Mouse (Mus musculus) limb, embryonic 11.5 days (tissue): ENCODE data around the gene Ankrd35. TPM values are rescaled to one million over a fixed set of nuclear protein-coding genes. Genes with fewer than 3 reads are reported as not detected.

Experiments
- ATAC-seq: fragments of 200-750 bp; cut with Nextera tagmentation; 2 replicates; pipeline ENCODE4 v1.8.0; 2017; ENCODE audit warnings: low read depth; ENCODE audit not compliant: insufficient number of reproducible peaks, low FRiP score, low TSS enrichment
- DNase-seq: peaks from one replicate; pipeline ENCODE4 v3.0.0-alpha.2; 2015; ENCODE audit warnings: low spot score
- H3K27ac ChIP-seq: fragments of 300-500 bp; sonication (generic); replicated peaks from 2 replicates; pipeline ENCODE4 v1.5.1; 2014; ENCODE audit warnings: low read depth, mild to moderate bottlenecking, low read length
- H3K27me3 ChIP-seq: fragments of 300-500 bp; sonication (generic); 2 replicates; pipeline ENCODE4 v1.6.1; 2014; ENCODE audit warnings: mild to moderate bottlenecking, low read length, mixed read lengths; ENCODE audit not compliant: control insufficient read depth, insufficient read depth
- H3K36me3 ChIP-seq: fragments of 300-500 bp; sonication (generic); 2 replicates; pipeline ENCODE4 v1.6.1; 2014; ENCODE audit warnings: mild to moderate bottlenecking, low read length, moderate library complexity, mixed read lengths; ENCODE audit not compliant: control insufficient read depth, insufficient read depth
- H3K4me1 ChIP-seq: fragments of 300-500 bp; sonication (generic); 2 replicates; pipeline ENCODE4 v1.6.1; 2014; ENCODE audit warnings: low read length, mixed read lengths; ENCODE audit not compliant: control insufficient read depth, insufficient read depth
- H3K4me2 ChIP-seq: fragments of 300-500 bp; sonication (generic); 2 replicates; pipeline ENCODE4 v1.6.1; 2014; ENCODE audit warnings: low read depth, mild to moderate bottlenecking, moderate library complexity; ENCODE audit not compliant: severe bottlenecking
- H3K4me3 ChIP-seq: fragments of 300-500 bp; sonication (generic); 2 replicates; pipeline ENCODE4 v1.5.1; 2014; ENCODE audit warnings: low read depth, low read length
- H3K9ac ChIP-seq: fragments of 300-500 bp; sonication (generic); 2 replicates; pipeline ENCODE4 v1.6.1; 2014; ENCODE audit warnings: mild to moderate bottlenecking, low read length
- H3K9me3 ChIP-seq: fragments of 300-500 bp; sonication (generic); 2 replicates; pipeline ENCODE4 v1.6.1; 2016; ENCODE audit warnings: low read length; ENCODE audit not compliant: control insufficient read depth
- WGBS: fragments of 180-500 bp; shearing (Covaris S2); extraction: QIAGEN DNeasy Blood & Tissue Kit; methylation state at CpG from one replicate; pipeline ENCODE4 v1.1.7; 2014; 5-methylcytosine and 5-hydroxymethylcytosine counted together
- polyA plus RNA-seq: library from polyadenylated mRNA; unstranded; fragments of >200 nt; fragmentation: Nextera tagmentation; extraction: Ambion mirVana; gene quantifications from 2 replicates; pipeline ENCODE4 v1.2.1, GENCODE M21; 2014

Gene Ankrd35
- polyA plus RNA-seq, 1 experiment from 2014 or later = 0.31 TPM

- 72% methylated on average over 11 of the region's 11 CpGs for WGBS
- Histone ChIP-seq H3K27ac (no peak overlapping the region), H3K36me3 (peaks cover 9% of the 10 kb centered on the region), H3K4me3 (no peak overlapping the region), H3K27me3 (no peaks in the 10 kb centered on the region), H3K9me3 (no peaks in the 10 kb centered on the region), H3K4me2 (no peak overlapping the region), H3K9ac (no peak overlapping the region), H3K4me1 (0 out of 2 replicates have a peak, but pooled peaks cover 2% of the 10 kb centered on the region)
- DNase-seq (peak; percentile 47), ATAC-seq (no peak)
These were observed 34.8 kb downstream of the Ankrd35 start for GRCm38 (mm10) chr3:96704778-96705177.

GRCm38 (mm10) chr3:96706217-96706616 is 36.3 kb downstream of the Ankrd35 start:
- Histone ChIP-seq H3K4me3 (no peak overlapping the region), H3K9me3 (no peaks in the 10 kb centered on the region), H3K4me2 (no peak overlapping the region), H3K9ac (no peak overlapping the region), H3K27me3 (no peaks in the 10 kb centered on the region), H3K4me1 (0 out of 2 replicates have a peak, but pooled peaks cover 2% of the 10 kb centered on the region), H3K36me3 (peaks cover 12% of the 10 kb centered on the region), H3K27ac (no peak overlapping the region)
- ATAC-seq (no peak), DNase-seq (no peak)
- 89% methylated on average over 11 of the region's 11 CpGs for WGBS

- no peak overlapping the region for H3K27ac ChIP-seq
- 0 out of 2 replicates have a peak, but pooled peaks cover 2% of the 10 kb centered on the region for H3K4me1 ChIP-seq
- H3K4me2 ChIP-seq = no peak overlapping the region
- no peak overlapping the region for H3K4me3 ChIP-seq
- H3K9ac ChIP-seq = no peak overlapping the region
- H3K9me3 ChIP-seq = no peaks in the 10 kb centered on the region
- H3K27me3 ChIP-seq = no peaks in the 10 kb centered on the region
- ATAC-seq (no peak), DNase-seq (no peak)
- H3K36me3 ChIP-seq = peaks cover 14% of the 10 kb centered on the region
- 75% methylated on average over 7 of the region's 7 CpGs for WGBS
These were observed 37.1 kb downstream of the Ankrd35 start for GRCm38 (mm10) chr3:96706984-96707383.

- no peak within 1 kb of the TSS for H3K27ac ChIP-seq
- H3K36me3 ChIP-seq = peaks cover 13% of the 10 kb centered on the region
- 5% methylated on average over 42 of the region's 42 CpGs for WGBS
- ATAC-seq (peak; percentile 74), DNase-seq (peak; percentile 86)
- peak within 1 kb of the TSS; percentile 90 for H3K4me2 ChIP-seq
- H3K4me3 ChIP-seq = peak within 1 kb of the TSS; percentile 45
- H3K9me3 ChIP-seq = no peaks in the 10 kb centered on the region
- H3K27me3 ChIP-seq = no peaks in the 10 kb centered on the region
- H3K4me1 ChIP-seq = 0 out of 2 replicates have a peak, but pooled peaks cover 2% of the 10 kb centered on the region
- peak within 1 kb of the TSS; percentile 70 for H3K9ac ChIP-seq
These were observed 38.2 kb downstream of the Ankrd35 start, which contains the start of gene Nudt17 for GRCm38 (mm10) chr3:96707903-96708683. Gene Nudt17 (minus strand): TSS chr3:96708562.

DNA sequence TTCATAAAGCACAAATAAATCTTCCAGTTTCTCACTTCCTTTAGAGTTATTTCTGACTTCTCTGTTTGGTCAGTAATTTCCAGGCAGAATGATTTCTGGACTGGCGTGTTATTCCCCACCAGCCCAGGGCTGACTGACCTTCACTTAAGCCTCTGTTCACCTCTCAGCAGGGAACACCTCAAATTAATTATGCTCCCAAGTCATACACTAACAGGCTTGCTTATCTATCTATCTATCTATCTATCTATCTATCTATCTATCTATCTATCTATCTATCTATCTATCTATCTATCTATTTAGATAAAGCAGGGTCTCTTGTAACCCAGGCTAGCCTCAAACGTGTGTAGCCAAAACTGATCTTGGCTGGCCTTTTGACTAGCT is 38.7 kb downstream of the Ankrd35 start:
- 36% methylated on average over 2 of the region's 2 CpGs for WGBS
- no peak overlapping the region for H3K4me2 ChIP-seq
- H3K27me3 ChIP-seq = no peaks in the 10 kb centered on the region
- no peak for ATAC-seq
- DNase-seq = no peak
- H3K4me1 ChIP-seq = 0 out of 2 replicates have a peak, but pooled peaks cover 2% of the 10 kb centered on the region
- no peak overlapping the region for H3K27ac ChIP-seq
- H3K4me3 ChIP-seq = peak overlapping the region; percentile 45
- no peak overlapping the region for H3K9ac ChIP-seq
- H3K9me3 ChIP-seq = no peaks in the 10 kb centered on the region
- peaks cover 18% of the 10 kb centered on the region for H3K36me3 ChIP-seq

DNA sequence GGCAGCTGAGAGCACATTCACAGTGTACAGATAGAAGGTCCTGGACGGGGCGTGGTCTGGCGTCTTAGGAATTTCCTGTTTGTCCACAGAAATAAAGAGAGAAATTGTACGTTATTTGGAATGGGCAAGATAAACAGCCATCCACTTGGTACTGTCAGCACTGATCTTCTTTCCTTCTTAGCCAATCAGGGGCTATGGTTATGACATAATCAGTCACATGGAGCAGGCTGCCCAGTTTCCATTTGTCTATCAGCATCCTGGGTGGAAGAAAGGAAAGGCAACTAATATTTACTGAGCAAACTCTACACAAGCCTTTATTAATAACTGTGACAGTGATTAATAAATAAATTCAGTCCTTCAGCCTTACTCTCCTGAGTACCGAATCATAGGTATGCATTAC is 44.4 kb downstream of the Ankrd35 start:
- 89% methylated on average over 5 of the region's 5 CpGs for WGBS
- ATAC-seq = no peak
- DNase-seq = no peak
- Histone ChIP-seq H3K4me2 (no peak overlapping the region), H3K27ac (no peak overlapping the region), H3K9me3 (no peaks in the 10 kb centered on the region), H3K4me1 (no peaks in the 10 kb centered on the region), H3K4me3 (no peak overlapping the region), H3K36me3 (peaks cover 13% of the 10 kb centered on the region), H3K9ac (no peak overlapping the region), H3K27me3 (no peaks in the 10 kb centered on the region)

GRCm38 (mm10) chr3:96715854-96716253 is 45.9 kb downstream of the Ankrd35 start:
- ATAC-seq = no peak
- 75% methylated on average over 2 of the region's 2 CpGs for WGBS
- Histone ChIP-seq H3K36me3 (peaks cover 10% of the 10 kb centered on the region), H3K9me3 (no peaks in the 10 kb centered on the region), H3K27me3 (no peaks in the 10 kb centered on the region), H3K9ac (no peak overlapping the region), H3K4me3 (no peak overlapping the region), H3K27ac (no peak overlapping the region), H3K4me1 (no peaks in the 10 kb centered on the region), H3K4me2 (no peak overlapping the region)
- DNase-seq = no peak

DNA sequence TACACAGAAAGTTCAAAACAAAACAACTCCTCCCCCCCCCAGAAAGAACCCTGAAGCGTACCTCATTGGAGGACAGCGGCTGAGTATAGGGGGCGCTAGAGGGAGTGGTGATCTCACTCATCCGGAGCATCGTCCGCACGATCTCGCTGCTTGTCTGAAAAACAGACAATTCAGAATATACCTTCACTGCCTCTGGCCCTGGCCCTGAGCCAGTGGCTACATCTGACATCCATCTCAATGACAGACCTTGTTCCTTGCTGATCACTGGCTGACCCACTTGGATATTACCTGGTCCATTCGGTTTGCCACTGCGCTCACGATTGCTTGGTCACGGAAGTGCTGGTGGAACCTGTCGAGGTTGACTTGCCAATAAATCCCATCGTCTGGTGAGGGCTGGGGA is 49.2 kb downstream of the Ankrd35 start:
- Histone ChIP-seq H3K27ac (no peak overlapping the region), H3K4me1 (no peaks in the 10 kb centered on the region), H3K4me2 (no peak overlapping the region), H3K9me3 (no peaks in the 10 kb centered on the region), H3K36me3 (peaks cover 9% of the 10 kb centered on the region), H3K9ac (no peak overlapping the region), H3K4me3 (no peak overlapping the region), H3K27me3 (no peaks in the 10 kb centered on the region)
- ATAC-seq (no peak), DNase-seq (peak; percentile 56)
- 37% methylated on average over 14 of the region's 14 CpGs for WGBS
